Mouse (Mus musculus) embryonic facial prominence, embryonic 11.5 days (tissue): ENCODE data around the gene Dph1. TPM values are rescaled to one million over a fixed set of nuclear protein-coding genes. Genes with fewer than 3 reads are reported as not detected.

ENCODE experiments used
- ATAC-seq: fragments of 200-750 bp; cut with Nextera tagmentation; replicated peaks from 2 replicates; pipeline ENCODE4 v1.8.0; 2017; ENCODE audit warnings: low read depth; ENCODE audit not compliant: insufficient number of reproducible peaks, low FRiP score, low TSS enrichment
- DNase-seq: peaks from one replicate; pipeline ENCODE4 v3.0.0-alpha.2; 2015; ENCODE audit warnings: low spot score
- H3K27ac ChIP-seq: fragments of 300-500 bp; sonication (generic); replicated peaks from 2 replicates; pipeline ENCODE4 v1.5.1; 2014; ENCODE audit warnings: mild to moderate bottlenecking, low read depth, low read length, control low read depth
- H3K27me3 ChIP-seq: fragments of 300-500 bp; sonication (generic); 2 replicates; pipeline ENCODE4 v1.6.1; 2014; ENCODE audit warnings: mild to moderate bottlenecking, low read length, moderate library complexity, mixed read lengths; ENCODE audit not compliant: control insufficient read depth, insufficient read depth
- H3K36me3 ChIP-seq: fragments of 300-500 bp; sonication (generic); replicated peaks from 2 replicates; pipeline ENCODE4 v1.6.1; 2014; ENCODE audit warnings: low read depth, mild to moderate bottlenecking, low read length, moderate library complexity, mixed read lengths; ENCODE audit not compliant: control insufficient read depth, insufficient read depth
- H3K4me1 ChIP-seq: fragments of 300-500 bp; sonication (generic); 2 replicates; pipeline ENCODE4 v1.6.1; 2014; ENCODE audit warnings: low read length, mixed read lengths; ENCODE audit not compliant: control insufficient read depth, insufficient read depth
- H3K4me2 ChIP-seq: fragments of 300-500 bp; sonication (generic); 2 replicates; pipeline ENCODE4 v1.6.1; 2014; ENCODE audit warnings: low read depth, mild to moderate bottlenecking, control low read depth, low read length, moderate library complexity
- H3K4me3 ChIP-seq: fragments of 300-500 bp; sonication (generic); 2 replicates; pipeline ENCODE4 v1.5.1; 2014; ENCODE audit warnings: low read depth, low read length, control low read depth
- H3K9ac ChIP-seq: fragments of 300-500 bp; sonication (generic); replicated peaks from 2 replicates; pipeline ENCODE4 v1.6.1; 2014; ENCODE audit warnings: mild to moderate bottlenecking, control low read depth, low read length
- H3K9me3 ChIP-seq: fragments of 300-500 bp; sonication (generic); replicated peaks from 2 replicates; pipeline ENCODE4 v1.6.1; 2016; ENCODE audit warnings: mild to moderate bottlenecking, low read length, inconsistent platforms, mixed read lengths; ENCODE audit not compliant: control insufficient read depth
- WGBS: fragments of 180-500 bp; shearing (Covaris S2); extraction: QIAGEN DNeasy Blood & Tissue Kit; methylation state at CpG from one replicate; pipeline ENCODE4 v1.1.7; 2014; 5-methylcytosine and 5-hydroxymethylcytosine counted together
- polyA plus RNA-seq: library from polyadenylated mRNA; unstranded; fragments of >200 nt; fragmentation: Nextera tagmentation; extraction: Ambion mirVana; gene quantifications from 2 replicates; pipeline ENCODE4 v1.2.1, GENCODE M21; 2014

The Dph1 gene
- polyA plus RNA-seq, 1 experiment from 2014 or later: 20.0 TPM

DNA sequence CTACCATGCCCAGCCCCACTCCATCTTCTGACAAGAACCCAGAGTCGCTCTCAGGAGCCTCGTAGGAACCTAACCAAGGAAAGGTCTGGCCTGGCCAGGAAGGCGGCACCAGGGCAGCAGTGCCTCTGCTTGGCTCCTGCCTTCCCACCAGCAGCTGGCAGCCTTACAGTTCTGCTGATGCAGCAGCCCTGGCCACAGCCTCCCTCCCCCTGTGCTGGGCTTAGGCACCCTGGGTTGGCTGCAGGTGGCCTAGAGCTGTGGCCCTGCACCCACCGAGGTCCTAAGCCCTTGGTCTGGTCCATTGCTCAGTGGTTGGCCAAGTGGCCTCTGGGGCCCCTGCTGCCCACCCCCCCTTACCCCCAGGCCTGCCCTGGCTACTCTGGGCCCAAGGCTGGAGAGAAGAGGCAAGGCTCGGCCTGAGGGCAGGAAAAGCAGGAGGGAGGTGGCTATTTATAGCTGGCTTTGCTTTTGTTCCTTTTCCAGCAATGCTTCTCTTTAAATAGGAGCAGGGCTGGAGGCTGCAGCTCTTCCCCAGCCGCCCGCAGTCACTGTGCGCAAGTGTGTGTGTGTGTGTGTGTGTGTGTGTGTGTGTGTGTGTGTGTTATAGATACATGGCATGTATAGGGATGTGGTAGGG is 21.1 kb upstream of the Dph1 start:
- Histone ChIP-seq H3K4me3 (no peak overlapping the region), H3K4me2 (no peak overlapping the region), H3K4me1 (peaks cover 4% of the 10 kb centered on the region), H3K27me3 (no peaks in the 10 kb centered on the region), H3K9ac (no peak overlapping the region), H3K36me3 (no peaks in the 10 kb centered on the region), H3K9me3 (no peaks in the 10 kb centered on the region), H3K27ac (no peak overlapping the region)
- ATAC-seq (no peak), DNase-seq (no peak)
- WGBS: 43% methylated on average over 8 of the region's 8 CpGs

- H3K27ac ChIP-seq: no peak overlapping the region
- H3K4me3 ChIP-seq: no peak overlapping the region
- H3K9ac ChIP-seq: no peak overlapping the region
- no peaks in the 10 kb centered on the region for H3K9me3 ChIP-seq
- peaks cover 4% of the 10 kb centered on the region for H3K4me1 ChIP-seq
- 38% methylated on average over 6 of the region's 6 CpGs for WGBS
- no peak overlapping the region for H3K4me2 ChIP-seq
- ATAC-seq: no peak
- no peaks in the 10 kb centered on the region for H3K36me3 ChIP-seq
- no peak for DNase-seq
- no peaks in the 10 kb centered on the region for H3K27me3 ChIP-seq
Measured at GRCm38 (mm10) chr11:75210755-75211154, 19.7 kb upstream of the Dph1 start.

GRCm38 (mm10) chr11:75210093-75210492 is 19.1 kb upstream of the Dph1 start:
- no peak for ATAC-seq
- no peak overlapping the region for H3K4me2 ChIP-seq

GRCm38 (mm10) chr11:75209363-75209762 is 18.3 kb upstream of the Dph1 start:
- H3K4me2 ChIP-seq: no peak overlapping the region
- no peaks in the 10 kb centered on the region for H3K27me3 ChIP-seq
- WGBS: 61% methylated on average over 4 of the region's 4 CpGs
- no peak overlapping the region for H3K9ac ChIP-seq
- H3K9me3 ChIP-seq: no peaks in the 10 kb centered on the region
- H3K36me3 ChIP-seq: no peaks in the 10 kb centered on the region
- no peak overlapping the region for H3K4me3 ChIP-seq
- DNase-seq (no peak), ATAC-seq (no peak)
- H3K27ac ChIP-seq: no peak overlapping the region
- H3K4me1 ChIP-seq: peaks cover 4% of the 10 kb centered on the region

More at GRCm38 (mm10) chr11:75210093-75210492, 19.1 kb upstream of the Dph1 start:
- Histone ChIP-seq H3K36me3 (no peaks in the 10 kb centered on the region), H3K4me1 (peaks cover 4% of the 10 kb centered on the region), H3K27me3 (no peaks in the 10 kb centered on the region), H3K27ac (no peak overlapping the region), H3K4me3 (no peak overlapping the region), H3K9me3 (no peaks in the 10 kb centered on the region), H3K9ac (no peak overlapping the region)
- 65% methylated on average over 4 of the region's 4 CpGs for WGBS
- DNase-seq: no peak

GRCm38 (mm10) chr11:75206347-75206746 is 15.3 kb upstream of the Dph1 start:
- Histone ChIP-seq H3K4me3 (no peak overlapping the region), H3K4me2 (no peak overlapping the region), H3K9ac (no peak overlapping the region), H3K27ac (no peak overlapping the region), H3K27me3 (no peaks in the 10 kb centered on the region), H3K9me3 (no peaks in the 10 kb centered on the region), H3K4me1 (no peaks in the 10 kb centered on the region), H3K36me3 (no peaks in the 10 kb centered on the region)
- WGBS: 73% methylated on average over 4 of the region's 4 CpGs
- DNase-seq (no peak), ATAC-seq (no peak)

DNA sequence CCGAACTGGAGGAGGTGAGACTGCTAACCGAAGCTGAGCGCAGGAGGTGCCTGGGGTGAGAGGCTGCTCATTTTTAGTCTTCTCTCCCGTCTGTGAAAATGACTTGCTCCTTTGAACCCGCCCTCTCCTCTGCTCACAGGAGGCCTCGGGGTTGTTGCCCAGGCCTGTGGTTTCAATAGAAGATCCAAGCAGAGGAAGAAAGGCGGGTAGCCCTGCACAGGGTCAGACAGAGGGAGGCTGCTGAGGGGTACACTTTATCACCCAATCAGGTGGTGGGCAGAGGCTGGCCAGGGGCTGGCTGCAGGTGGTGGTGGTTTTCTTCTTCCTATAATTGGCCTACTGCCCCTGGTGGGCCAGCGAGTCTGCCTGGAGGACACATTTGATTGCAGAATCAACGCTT is 13.4 kb upstream of the Dph1 start:
- H3K9ac ChIP-seq: no peak overlapping the region; the same call in 1 of the 2 replicates
- no peaks in the 10 kb centered on the region for H3K27me3 ChIP-seq
- no peak overlapping the region for H3K27ac ChIP-seq
- WGBS: 38% methylated on average over 9 of the region's 9 CpGs
- ATAC-seq (no peak), DNase-seq (no peak)
- H3K36me3 ChIP-seq: no peaks in the 10 kb centered on the region
- H3K4me2 ChIP-seq: no peak overlapping the region
- no peaks in the 10 kb centered on the region for H3K9me3 ChIP-seq
- H3K4me1 ChIP-seq: no peaks in the 10 kb centered on the region
- no peak overlapping the region for H3K4me3 ChIP-seq

DNA sequence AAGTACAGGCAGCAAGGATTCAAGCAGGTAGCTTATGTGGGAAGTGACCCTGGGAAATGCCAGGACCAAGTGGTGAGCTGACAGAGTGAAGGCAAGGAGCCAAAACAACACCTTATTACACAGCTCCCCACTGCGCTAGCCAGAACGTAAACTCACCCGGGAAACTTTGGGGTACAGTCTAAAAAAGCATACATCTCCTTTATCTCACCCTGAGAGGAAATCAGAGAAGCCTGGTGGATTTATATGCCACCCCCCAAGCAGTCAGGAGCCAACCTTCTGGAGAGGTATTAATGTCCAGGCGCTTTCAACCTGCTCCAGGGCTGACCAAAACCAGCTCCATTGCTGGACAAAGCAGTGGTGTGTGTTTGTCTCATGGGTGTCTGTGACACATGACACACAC is 12.9 kb upstream of the Dph1 start:
- no peaks in the 10 kb centered on the region for H3K4me1 ChIP-seq
- DNase-seq: no peak
- WGBS: 85% methylated on average over 4 of the region's 4 CpGs
- no peak overlapping the region for H3K4me3 ChIP-seq
- no peak overlapping the region for H3K9ac ChIP-seq
- H3K27me3 ChIP-seq: no peaks in the 10 kb centered on the region
- no peaks in the 10 kb centered on the region for H3K36me3 ChIP-seq
- H3K9me3 ChIP-seq: no peaks in the 10 kb centered on the region
- H3K27ac ChIP-seq: no peak overlapping the region
- H3K4me2 ChIP-seq: no peak overlapping the region
- no peak for ATAC-seq

- H3K4me1 ChIP-seq: no peaks in the 10 kb centered on the region
- ATAC-seq: no peak
- 48% methylated on average over 8 of the region's 8 CpGs for WGBS
- no peak overlapping the region for H3K27ac ChIP-seq
- H3K4me3 ChIP-seq: no peak overlapping the region
- DNase-seq: no peak
- H3K4me2 ChIP-seq: no peak overlapping the region
- no peaks in the 10 kb centered on the region for H3K36me3 ChIP-seq
- no peak overlapping the region for H3K9ac ChIP-seq
- H3K9me3 ChIP-seq: no peaks in the 10 kb centered on the region
- 0 out of 2 replicates have a peak, but pooled peaks cover 2% of the 10 kb centered on the region for H3K27me3 ChIP-seq
Measured at GRCm38 (mm10) chr11:75201721-75202120, 10.7 kb upstream of the Dph1 start.
